Mouse (Mus musculus): ENCODE measurements around the gene Zfp950.

Zfp950 gene

DNA sequence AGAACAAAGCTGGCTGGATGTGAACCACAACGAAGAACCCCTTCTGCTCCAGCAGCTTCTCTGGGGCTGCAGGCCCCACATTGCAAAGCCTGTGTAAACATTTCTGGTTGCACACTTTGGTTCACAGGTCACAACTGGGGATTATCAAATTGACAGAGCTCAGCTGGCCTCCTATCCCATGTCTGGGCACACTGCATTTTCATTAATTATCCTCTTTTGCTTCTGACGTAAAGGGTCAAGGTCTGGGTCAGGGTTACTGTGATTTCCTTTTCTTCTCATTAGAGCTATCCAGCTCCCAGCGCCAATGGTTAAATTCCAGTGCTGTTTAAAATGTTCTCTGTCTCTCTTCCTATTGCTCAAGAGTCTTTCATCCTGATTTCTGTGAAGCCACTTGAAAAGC is 83.1 kb downstream of the Zfp950 start:
- DNase-seq (ENCODE audit: extremely low read depth, low read depth), result no peak

DNA sequence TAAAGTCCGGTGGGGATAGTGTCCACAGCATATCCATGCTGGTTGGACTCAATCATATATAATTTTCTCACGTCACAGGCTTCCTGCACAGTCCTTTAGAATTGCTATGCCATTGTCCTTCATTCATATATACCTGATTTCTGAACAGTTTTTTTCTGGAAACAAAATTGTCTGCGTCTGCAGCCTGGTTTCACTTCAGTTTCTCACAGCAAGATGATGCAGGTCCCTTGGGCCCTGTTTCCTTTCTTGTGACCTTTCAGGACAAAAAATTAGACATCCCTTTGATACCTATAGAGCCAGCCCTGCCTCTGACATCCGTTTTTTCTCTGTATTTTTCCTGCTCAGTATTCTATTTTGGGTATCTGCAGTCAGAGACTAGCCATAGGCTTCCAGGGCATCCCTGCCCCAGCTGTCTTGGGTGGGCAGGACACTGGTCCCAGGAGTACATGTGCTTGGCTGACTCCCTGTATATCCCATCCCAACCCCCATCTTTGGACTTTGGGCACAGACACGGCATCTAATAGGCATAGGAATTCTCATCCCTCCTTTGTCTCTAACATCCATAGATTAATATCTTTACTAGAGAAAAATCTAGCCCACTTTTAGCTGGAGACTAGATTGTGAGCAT is 83.7 kb downstream of the Zfp950 start:
- no peak for DNase-seq (ENCODE audit: extremely low read depth, low read depth)

DNA sequence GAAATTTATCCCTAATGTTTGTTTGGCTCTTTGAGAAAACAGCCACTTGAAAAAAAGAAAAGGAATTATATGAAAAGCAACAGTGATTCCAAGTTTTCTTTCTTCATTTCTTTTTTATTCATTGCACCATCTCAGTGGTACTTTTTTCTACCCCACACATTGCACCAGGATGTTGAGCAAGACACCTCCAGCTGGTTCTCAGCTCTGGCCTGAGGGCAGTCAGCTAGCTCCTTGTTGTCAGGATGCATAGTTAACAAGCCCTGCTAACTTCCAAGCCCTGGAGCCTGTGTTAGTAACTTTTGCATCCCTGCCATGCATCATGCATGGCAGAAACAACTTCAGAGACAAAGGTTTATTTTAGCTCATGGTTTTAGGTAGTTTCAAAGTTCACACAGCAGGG is 87.9 kb downstream of the Zfp950 start:
- DNase-seq (ENCODE audit: extremely low read depth, low read depth), result no peak

DNA sequence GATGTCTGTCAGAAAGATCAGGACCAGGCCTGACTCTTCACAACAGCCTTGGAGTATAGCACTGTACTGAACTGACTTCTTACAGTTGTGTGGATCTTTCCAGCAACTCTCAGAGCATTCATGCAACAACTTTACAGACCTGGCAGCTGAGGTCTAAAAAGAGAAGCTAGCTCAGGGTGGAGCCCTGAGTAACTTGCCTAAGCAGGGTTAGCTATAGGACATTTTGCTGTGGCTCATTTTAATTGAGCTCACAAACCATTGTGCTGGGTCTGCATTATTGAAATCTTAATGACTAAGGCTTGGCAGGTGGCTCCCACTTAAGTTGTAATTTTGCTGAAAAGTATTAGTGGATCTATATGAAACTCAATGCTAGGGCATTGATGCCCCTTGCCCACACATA is 88.6 kb downstream of the Zfp950 start:
- DNase-seq (ENCODE audit: extremely low read depth, low read depth), result no peak

DNA sequence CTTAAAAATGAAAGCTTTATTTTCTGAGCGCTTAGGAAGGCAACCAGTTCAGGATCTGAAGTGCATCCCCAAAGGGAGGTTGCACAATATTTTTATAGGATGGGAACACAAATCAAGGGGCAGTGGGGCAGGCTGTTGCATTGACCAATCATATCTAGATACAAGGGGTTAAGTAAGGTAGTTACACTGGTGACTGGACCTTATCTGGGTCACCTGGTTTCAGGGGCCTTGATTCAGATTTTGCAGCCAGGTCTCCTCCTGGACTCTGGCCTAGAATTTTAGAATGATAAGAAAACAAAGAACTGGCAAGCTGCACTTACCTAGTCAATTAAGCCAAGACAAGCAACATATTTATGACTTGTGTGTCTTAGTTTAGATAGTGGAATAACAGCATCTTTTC is 89.5 kb downstream of the Zfp950 start:
- DNase-seq (ENCODE audit: extremely low read depth, low read depth), result no peak

DNA sequence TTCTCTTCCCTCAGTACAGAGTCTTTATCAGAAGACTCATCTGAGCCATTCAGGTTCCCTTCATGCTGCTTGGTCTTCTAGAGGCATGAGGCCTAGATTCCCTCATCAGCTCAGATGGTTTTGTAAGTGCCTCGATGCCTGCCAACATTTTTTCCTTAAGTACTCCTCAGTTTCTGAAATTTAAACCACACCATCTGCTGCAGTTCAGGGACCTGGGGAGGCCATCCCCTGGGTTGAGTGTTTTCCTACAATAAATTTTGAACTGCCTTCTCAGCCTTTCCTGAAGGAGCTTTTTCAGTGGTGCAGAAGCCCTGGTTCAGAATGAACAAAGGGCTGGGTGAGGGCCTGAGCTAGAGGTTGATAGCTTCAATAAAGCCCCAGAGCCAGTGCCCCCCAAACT is 91.2 kb downstream of the Zfp950 start:
- DNase-seq (ENCODE audit: extremely low read depth, low read depth), result no peak

DNA sequence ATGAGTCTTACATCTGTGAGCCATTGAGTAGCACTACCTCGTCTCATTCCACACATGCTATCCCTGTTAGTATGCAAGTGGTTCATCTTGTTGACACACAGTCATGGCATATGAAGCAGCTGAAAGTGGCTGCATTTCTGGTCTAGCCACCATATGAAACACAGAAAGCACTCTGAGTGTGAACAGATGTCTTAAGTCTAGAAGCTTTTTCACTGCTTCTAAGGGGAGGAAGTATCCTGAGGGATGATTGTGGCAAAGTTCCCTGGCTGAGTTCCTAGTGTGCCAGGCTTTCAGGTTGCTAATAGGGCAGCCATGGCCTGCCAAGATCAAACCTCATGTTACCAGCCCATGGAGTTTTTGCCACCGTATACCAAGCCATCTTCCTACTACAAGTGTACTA is 92.0 kb downstream of the Zfp950 start:
- DNase-seq (ENCODE audit: extremely low read depth, low read depth), result no peak

DNA sequence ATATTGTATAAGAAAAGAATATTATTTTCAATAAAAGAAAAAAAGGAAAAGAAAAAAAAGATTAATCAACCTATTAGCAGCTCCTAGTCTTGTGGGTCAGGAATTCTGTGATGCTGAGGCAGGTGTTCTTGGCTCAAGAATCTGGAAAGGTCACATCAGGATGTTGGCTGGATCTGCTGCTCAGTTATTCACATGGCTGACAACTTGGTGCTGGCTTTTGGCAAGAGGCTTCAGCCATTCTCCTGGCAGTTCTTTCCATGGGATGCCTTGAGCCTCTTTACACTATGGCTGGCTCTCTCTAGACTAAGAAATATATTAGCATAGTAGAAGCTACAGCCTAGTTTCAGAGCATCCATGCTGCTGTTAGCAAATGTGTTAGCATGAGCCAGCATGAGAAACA is 101.5 kb downstream of the Zfp950 start:
- DNase-seq (ENCODE audit: extremely low read depth, low read depth), result no peak

DNA sequence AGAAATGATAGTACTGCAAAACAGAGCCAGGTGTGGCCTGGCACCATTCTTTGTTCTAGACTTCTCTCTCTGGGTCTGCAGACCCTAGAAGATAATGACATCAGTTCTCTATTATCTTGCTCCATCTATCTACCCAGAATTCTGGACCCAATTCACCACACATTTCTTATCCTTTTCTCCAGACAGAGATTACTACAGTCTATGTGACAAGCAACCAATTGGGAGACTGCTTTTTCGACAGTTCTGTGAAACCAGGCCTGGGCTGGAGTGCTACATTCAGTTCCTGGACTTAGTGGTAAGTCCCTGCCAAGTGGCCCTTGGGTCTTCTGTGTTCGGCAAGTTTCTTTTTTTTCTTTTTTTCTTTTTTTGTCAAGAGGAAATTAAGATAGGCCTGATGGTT is 109.1 kb downstream of the Zfp950 start:
- DNase-seq (ENCODE audit: extremely low read depth, low read depth), result peak; percentile 24

DNA sequence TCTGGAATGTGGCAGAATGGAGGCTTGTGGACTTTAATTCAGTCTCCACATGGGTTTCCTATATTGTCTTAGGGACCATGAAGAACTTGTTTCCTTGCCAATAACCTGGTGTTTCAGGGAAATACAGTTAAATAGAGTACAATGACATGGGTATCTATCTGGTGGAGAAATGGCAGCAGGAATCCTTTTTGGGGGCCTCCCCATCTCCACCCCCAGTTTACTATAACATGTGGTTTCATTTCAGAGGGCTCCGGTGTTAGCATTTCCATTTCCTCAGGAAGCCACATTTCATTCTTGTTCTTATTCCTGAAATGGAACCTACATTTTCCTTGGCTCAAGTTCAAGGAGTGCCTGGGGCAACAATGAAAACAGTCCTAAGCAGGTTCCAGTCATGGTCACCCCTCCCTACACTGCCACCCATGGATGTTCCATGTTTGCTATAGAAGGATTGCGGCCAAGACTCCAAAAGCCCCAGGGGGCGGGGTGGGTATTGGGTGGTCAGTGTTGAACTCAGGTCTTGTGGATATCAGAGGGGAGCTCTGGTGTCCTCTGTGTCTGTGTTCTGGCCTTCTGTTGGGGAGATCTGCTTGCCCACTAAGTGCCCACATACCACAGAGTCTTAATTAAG is 118.6 kb downstream of the Zfp950 start:
- DNase-seq (ENCODE audit: extremely low read depth, low read depth), result no peak

DNA sequence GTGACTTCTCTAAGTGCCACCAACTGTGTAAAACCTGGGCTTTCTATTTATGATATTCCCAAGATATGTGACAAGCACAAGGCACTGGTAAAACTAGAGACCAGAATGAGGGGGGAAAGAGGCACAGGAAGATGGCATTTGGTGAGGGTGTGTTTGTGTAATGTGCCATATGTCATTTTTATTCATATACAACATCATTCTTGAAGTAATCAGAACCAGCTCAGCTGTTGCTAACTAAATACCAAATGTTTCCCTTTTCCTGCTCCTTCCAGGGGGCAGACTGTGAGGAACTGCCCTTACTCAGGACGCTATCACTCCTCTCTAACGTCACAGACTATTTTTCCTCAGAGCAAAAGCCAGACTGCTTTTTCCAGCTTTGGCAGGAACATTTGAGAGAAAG is 119.1 kb downstream of the Zfp950 start:
- DNase-seq (ENCODE audit: extremely low read depth, low read depth), result no peak

DNA sequence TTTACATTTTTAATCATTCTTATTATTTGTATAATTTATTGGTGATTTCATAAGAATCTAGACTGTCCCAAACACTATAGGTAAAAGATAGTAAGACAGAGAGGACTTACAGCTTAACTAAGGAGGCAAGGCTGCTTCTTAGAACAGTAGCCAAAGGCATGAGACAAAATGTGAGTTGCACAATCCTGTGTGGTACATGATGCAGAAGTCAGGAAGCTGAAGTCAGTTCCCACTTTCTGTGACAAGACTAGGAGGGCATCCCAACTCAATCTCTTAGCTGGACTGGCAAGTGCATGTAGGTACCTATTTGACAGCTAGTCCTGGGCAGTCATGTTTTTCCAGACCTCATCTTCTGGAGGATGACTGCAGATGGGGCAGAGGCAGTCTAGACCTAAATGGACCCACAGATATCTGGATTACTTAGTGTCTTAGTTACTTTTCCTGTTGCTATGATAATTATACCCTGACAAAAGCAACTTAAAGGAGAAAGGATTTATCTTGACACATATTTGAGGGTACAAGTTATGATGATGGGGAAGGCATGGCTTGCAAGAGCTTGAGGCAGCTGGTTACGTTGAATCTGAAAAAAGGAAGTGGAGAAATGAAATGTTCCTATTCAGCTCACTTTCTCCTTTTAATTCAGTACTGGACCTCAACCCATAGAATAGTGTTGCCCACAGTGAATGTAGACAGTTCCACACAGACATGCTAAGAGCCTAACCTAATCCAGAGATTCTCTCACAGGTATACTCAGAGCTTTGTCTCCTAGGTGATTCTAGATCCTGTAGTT is 123.0 kb downstream of the Zfp950 start:
- DNase-seq (ENCODE audit: extremely low read depth, low read depth), result no peak

DNA sequence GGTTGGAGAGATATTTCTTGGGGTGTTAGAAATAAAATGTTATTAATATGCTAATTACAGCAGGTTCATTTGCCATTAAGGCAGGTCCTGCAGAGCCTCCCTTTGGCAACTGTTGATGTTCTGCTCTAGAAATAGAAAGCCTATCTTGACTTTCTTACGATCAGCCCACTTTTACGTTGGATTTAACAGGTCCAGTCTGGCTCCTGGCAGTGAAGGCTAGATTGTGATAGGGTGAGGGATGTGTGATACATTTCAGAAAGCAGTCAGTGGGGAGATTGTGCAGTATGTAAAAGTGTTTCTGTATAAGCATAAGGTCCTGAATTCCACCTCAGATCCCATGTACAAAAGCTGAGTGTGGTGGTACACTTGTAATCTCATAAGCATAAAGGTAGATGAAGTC is 131.4 kb downstream of the Zfp950 start:
- DNase-seq (ENCODE audit: extremely low read depth, low read depth), result no peak

Measured in MEL-GATA-1-ER (cell line).